Mouse (Mus musculus): ENCODE measurements around the gene Rab40c. TPM values are rescaled to one million over a fixed set of nuclear protein-coding genes. Genes with fewer than 3 reads are reported as not detected.
A peak's percentile ranks its signal among the peaks of the same experiment; 100 is the strongest.

Gene Rab40c
- polyA plus RNA-seq, 1 experiment from 2014 or later, result 15.8 TPM

DNA sequence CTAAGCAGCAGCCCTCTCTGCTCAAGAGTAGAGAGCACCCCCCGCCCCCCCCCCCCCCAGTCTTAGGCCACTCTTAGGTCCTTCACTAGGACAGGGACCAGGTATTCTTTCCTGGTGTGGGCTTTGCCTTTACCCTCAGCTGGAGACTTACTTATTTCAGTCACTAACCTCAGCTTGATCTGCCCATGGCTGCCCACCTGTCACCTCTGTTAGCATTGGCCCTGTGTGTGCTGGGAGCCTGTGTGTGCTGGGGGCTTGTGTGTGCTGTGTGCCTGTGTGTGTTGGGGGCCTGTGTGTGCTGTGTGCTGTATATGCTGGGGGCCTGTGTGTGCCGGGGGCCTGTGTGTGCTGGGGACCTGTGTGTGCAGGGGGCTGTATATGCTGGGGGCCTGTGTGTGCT is 35.1 kb upstream of the Rab40c start:
- no peaks in the 10 kb centered on the region for H3K9me3 ChIP-seq (ENCODE audit: control insufficient read depth)
- no peak overlapping the region for H3K27ac ChIP-seq (ENCODE audit: low read depth, low read length)

DNA sequence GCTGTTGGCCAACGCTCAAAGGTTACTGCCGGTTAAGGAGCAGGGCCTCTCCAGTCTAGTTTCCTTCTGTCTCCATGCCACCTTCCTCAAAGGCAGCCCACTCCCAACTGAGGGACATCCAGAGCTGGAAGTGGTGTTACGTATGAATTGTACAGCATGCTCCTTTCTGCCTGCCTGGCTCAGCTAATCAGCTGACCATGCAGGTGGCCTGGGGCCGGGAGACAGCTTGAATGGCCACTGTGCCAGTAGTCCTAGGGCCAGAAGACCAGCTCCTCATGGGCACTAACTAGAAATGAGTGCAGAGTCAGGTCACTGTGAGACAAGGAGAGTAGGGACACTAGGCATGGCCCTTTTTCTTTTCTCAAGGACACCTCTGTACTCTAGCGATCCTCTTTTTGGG is 33.6 kb upstream of the Rab40c start:
- no peak for TF ChIP-seq CTCF (IDR thresholded peaks at IDR 0.05; ENCODE audit: low read depth)
- no peak for ATAC-seq
- WGBS, result 67% methylated on average over 5 of the region's 5 CpGs
- Histone ChIP-seq H3K4me3 (ENCODE audit: low read depth, low read length) (no peak overlapping the region), H3K36me3 (ENCODE audit: control insufficient read depth, insufficient read depth) (peaks cover 9% of the 10 kb centered on the region; the same call in 1 of the 2 replicates), H3K27ac (ENCODE audit: low read depth, low read length) (no peak overlapping the region), H3K4me2 (replicated peaks; ENCODE audit: low read depth) (no peak overlapping the region), H3K4me1 (replicated peaks; ENCODE audit: control insufficient read depth, insufficient read depth, low read length) (no peaks in the 10 kb centered on the region), H3K9ac (ENCODE audit: low read depth, low read length) (no peak overlapping the region), H3K27me3 (replicated peaks; ENCODE audit: control insufficient read depth, insufficient read depth, low read length) (peaks cover 38% of the 10 kb centered on the region), H3K9me3 (ENCODE audit: control insufficient read depth) (no peaks in the 10 kb centered on the region)

More for the DNA sequence above, 35.1 kb upstream of the Rab40c start:
- H3K27me3 ChIP-seq (replicated peaks; ENCODE audit: control insufficient read depth, insufficient read depth, low read length), result peaks cover 38% of the 10 kb centered on the region
- no peak for TF ChIP-seq CTCF (IDR thresholded peaks at IDR 0.05; ENCODE audit: low read depth)
- no peak for ATAC-seq
- whole genome bisulfite sequencing, result 69% methylated on average over 2 of the region's 2 CpGs
- H3K36me3 ChIP-seq (ENCODE audit: control insufficient read depth, insufficient read depth), result peaks cover 22% of the 10 kb centered on the region; the same call in 1 of the 2 replicates
- no peaks in the 10 kb centered on the region for H3K4me1 ChIP-seq (replicated peaks; ENCODE audit: control insufficient read depth, insufficient read depth, low read length)
- H3K9ac ChIP-seq (ENCODE audit: low read depth, low read length), result no peak overlapping the region
- H3K4me2 ChIP-seq (replicated peaks; ENCODE audit: low read depth), result no peak overlapping the region
- H3K4me3 ChIP-seq (ENCODE audit: low read depth, low read length), result no peak overlapping the region

DNA sequence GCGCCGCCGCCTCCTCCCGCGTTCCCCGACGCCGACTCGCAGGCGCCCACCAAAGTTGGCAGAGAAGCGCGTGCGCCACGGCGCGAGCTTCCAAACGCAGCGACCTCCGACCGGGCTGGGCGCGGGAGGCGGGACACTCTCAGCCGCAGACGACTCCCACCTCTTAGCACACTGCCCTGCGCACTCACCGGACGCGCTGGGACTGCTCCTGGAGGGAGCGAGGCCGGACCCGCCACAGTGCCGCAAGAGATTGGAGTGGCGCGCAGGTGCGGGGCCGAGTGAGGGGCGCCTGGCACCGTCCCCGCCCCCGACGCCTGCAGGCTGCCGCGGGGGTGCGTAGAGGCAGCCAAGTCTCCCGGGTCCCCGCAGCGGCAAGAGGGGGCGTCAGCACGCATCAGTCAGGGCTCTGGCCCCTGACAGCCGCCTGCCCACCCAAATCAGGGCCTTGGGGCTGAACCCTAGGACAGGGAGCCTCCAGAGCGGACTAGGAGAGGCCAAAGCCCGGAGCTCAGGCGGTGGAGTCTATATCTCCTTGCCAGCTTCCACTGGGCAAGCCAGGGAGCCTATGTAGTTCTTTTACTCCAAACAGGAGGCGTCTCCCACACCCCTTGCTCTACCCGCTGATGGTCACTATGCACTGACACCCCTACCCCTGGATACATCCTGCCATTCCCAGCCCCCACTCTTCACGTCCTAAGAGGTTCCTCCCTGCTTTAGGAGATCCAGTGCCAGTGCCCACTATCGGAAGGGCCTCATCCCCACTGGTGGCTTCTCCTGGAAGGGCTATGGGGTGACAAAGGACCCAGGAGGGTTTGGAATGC is 32.5 kb upstream of the Rab40c start, which contains the start of gene A930017K11Rik:
Gene A930017K11Rik, minus strand, starts transcription at position 763 of the 821 bp plus-strand sequence.
- peak within 1 kb of the TSS; percentile 36 for H3K4me3 ChIP-seq (ENCODE audit: low read depth, low read length)
- H3K9me3 ChIP-seq (ENCODE audit: control insufficient read depth), result no peaks in the 10 kb centered on the region
- no peak within 1 kb of the TSS for H3K9ac ChIP-seq (ENCODE audit: low read depth, low read length)
- H3K27ac ChIP-seq (ENCODE audit: low read depth, low read length), result no peak within 1 kb of the TSS
- 0 out of 2 replicates have a peak, but pooled peaks have one; percentile 23 for ATAC-seq
- WGBS, result 2% methylated on average over 58 of the region's 58 CpGs
- H3K4me2 ChIP-seq (replicated peaks; ENCODE audit: low read depth), result peak within 1 kb of the TSS; percentile 68
- no peaks in the 10 kb centered on the region for H3K36me3 ChIP-seq (ENCODE audit: control insufficient read depth, insufficient read depth)
- H3K27me3 ChIP-seq (replicated peaks; ENCODE audit: control insufficient read depth, insufficient read depth, low read length), result peaks cover 38% of the 10 kb centered on the region
- H3K4me1 ChIP-seq (replicated peaks; ENCODE audit: control insufficient read depth, insufficient read depth, low read length), result no peaks in the 10 kb centered on the region
- TF ChIP-seq CTCF (IDR thresholded peaks at IDR 0.05; ENCODE audit: low read depth), result no peak

DNA sequence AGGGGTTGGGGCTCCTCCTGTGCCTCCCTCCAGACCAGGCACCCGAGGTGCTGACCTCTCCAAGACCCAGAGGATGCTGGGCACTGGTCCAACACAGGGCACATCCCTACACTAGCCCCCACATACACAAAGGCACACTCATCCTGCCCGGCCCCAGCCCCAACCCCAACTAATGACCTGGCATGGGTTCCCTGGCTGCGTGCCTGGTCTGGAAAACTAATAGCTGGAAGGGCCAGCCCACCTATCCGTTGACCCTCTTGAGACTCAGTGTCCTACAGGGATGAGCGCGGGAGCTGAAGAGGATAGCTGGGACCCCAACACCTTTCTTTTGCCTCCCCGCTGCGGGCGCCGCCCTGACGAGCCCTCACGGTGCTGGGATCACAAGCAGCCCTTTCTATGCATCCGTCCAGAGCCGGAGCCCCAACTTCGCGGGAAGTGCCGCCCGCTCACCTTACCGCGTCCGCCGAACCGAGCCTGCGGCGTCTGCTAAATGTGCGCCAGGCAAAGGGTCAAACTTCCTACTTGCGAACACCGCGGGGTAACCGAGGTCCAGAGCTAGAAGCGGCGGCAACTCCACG is 31.8 kb upstream of the Rab40c start:
- TF ChIP-seq CTCF (IDR thresholded peaks at IDR 0.05; ENCODE audit: low read depth), result no peak
- Histone ChIP-seq H3K27ac (ENCODE audit: low read depth, low read length) (no peak overlapping the region), H3K4me1 (replicated peaks; ENCODE audit: control insufficient read depth, insufficient read depth, low read length) (no peaks in the 10 kb centered on the region), H3K9ac (ENCODE audit: low read depth, low read length) (no peak overlapping the region), H3K4me2 (replicated peaks; ENCODE audit: low read depth) (peak overlapping the region; percentile 68), H3K27me3 (replicated peaks; ENCODE audit: control insufficient read depth, insufficient read depth, low read length) (peaks cover 38% of the 10 kb centered on the region), H3K36me3 (ENCODE audit: control insufficient read depth, insufficient read depth) (no peaks in the 10 kb centered on the region; the same call in 1 of the 2 replicates), H3K9me3 (ENCODE audit: control insufficient read depth) (no peaks in the 10 kb centered on the region), H3K4me3 (ENCODE audit: low read depth, low read length) (peak overlapping the region; percentile 36)
- ATAC-seq, result peak; percentile 2; the same call in 1 of the 2 replicates
- WGBS, result under 1% methylated on average over 33 of the region's 33 CpGs

DNA sequence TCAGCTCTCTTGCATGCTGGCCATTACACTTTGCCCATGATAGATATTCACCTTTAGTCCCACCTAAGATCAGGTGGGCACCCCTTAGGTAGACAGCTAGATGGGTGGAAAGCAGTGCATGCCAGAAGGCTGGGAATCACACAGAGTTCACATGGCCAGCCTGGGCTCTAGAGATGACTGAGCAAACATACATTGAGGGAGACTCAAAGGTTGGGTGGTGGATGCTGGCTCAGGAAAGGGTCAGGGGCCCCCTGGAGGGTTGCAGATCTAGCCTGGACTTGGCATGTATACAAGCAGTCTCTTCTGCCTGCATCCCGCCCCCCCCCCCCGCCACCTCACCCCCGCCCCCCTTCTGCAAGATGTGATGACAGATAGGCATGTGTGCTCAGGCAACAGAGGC is 31.2 kb upstream of the Rab40c start:
- H3K27ac ChIP-seq (ENCODE audit: low read depth, low read length), result no peak overlapping the region

DNA sequence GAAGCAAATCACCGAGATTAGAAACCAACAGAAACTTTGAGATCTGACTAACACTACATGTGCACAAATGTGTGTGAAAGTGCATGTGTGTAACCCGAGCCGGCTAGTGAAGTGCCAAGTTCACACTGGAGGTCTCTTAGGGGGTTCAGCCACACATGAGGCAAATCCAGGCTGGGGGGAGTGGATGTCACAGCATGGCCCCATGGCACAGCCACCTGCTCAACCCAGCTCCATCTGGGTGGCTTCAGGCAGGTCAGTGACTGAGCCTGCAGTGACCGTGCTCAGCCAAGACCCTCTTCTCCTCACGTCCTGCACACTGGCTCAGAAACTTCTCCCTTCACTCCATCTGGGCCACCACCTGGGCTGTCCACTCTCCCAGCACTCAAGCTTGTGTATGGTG is 30.5 kb upstream of the Rab40c start:
- WGBS, result 75% methylated on average over 5 of the region's 5 CpGs
- H3K9me3 ChIP-seq (ENCODE audit: control insufficient read depth), result no peaks in the 10 kb centered on the region
- H3K27me3 ChIP-seq (replicated peaks; ENCODE audit: control insufficient read depth, insufficient read depth, low read length), result peaks cover 38% of the 10 kb centered on the region
- TF ChIP-seq CTCF (IDR thresholded peaks at IDR 0.05; ENCODE audit: low read depth), result no peak
- ATAC-seq, result no peak
- no peak overlapping the region for H3K9ac ChIP-seq (ENCODE audit: low read depth, low read length)
- H3K36me3 ChIP-seq (ENCODE audit: control insufficient read depth, insufficient read depth), result no peaks in the 10 kb centered on the region; the same call in 1 of the 2 replicates
- no peaks in the 10 kb centered on the region for H3K4me1 ChIP-seq (replicated peaks; ENCODE audit: control insufficient read depth, insufficient read depth, low read length)
- H3K4me3 ChIP-seq (ENCODE audit: low read depth, low read length), result no peak overlapping the region
- no peak overlapping the region for H3K4me2 ChIP-seq (replicated peaks; ENCODE audit: low read depth)
- no peak overlapping the region for H3K27ac ChIP-seq (ENCODE audit: low read depth, low read length)

More for the DNA sequence above, 31.2 kb upstream of the Rab40c start:
- H3K4me1 ChIP-seq (replicated peaks; ENCODE audit: control insufficient read depth, insufficient read depth, low read length), result no peaks in the 10 kb centered on the region
- H3K9me3 ChIP-seq (ENCODE audit: control insufficient read depth), result no peaks in the 10 kb centered on the region
- ATAC-seq, result no peak
- WGBS, result no CpG with 5 or more reads among the region's 3 CpGs
- no peak for TF ChIP-seq CTCF (IDR thresholded peaks at IDR 0.05; ENCODE audit: low read depth)
- peaks cover 38% of the 10 kb centered on the region for H3K27me3 ChIP-seq (replicated peaks; ENCODE audit: control insufficient read depth, insufficient read depth, low read length)
- no peak overlapping the region for H3K9ac ChIP-seq (ENCODE audit: low read depth, low read length)
- no peak overlapping the region for H3K4me3 ChIP-seq (ENCODE audit: low read depth, low read length)
- H3K36me3 ChIP-seq (ENCODE audit: control insufficient read depth, insufficient read depth), result no peaks in the 10 kb centered on the region; the same call in 1 of the 2 replicates
- H3K4me2 ChIP-seq (replicated peaks; ENCODE audit: low read depth), result no peak overlapping the region
